Mouse (Mus musculus) right cerebral cortex, postnatal 36 days (tissue): ENCODE measurements at regions not wholly inside any gene's neighbourhood (a gene's known extent, or its start where the extent isn't known, plus 50 kb on each side); places are given as distances from the start of the nearest gene placed in this dataset.

Source experiments
- DNase-seq, 2 experiments: peaks; one replicate each; pipeline ENCODE4 v3.0.0; 2022; ENCODE audit warnings: low spot score in 2 of 2, mixed read lengths in 1 of 2

DNA sequence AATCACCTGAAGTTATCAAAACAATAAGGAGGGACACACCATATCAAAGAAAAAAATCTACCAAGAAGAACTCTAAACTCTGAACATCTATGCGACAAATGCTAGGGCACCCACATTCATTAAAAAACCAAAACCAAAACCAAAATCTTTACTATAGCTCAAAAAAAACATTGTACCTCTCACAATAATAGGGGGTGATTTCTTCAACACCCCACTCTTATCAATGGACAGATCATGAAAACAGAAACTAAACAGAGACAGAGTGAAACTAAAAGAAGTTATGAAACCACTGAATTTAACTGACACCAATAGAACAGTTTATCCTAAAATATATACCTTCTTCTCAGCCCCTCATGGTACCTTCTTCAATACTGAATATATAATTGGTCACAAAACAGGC lies 1314.5 kb upstream of the Gm7489 start:
- no peak for DNase-seq

DNA sequence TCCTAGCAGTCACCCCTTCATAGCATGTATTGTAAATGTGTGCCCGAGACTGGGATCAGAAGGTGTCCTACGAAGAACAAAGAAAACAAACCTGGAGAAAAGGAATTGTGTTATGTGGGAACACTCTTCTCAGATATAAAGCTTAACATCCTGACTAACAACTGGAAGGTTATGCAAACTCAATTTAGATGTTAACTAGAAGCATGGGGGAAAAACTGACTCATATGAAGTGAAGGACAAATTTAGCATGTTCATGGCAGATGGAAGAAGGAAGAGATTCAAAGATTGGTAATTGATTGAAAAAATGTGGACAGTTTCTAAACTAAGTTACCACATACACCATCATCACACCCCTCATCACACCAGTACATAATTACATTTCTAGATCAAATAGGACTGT lies 1307.1 kb upstream of the Gm7489 start:
- no peak for DNase-seq

DNA sequence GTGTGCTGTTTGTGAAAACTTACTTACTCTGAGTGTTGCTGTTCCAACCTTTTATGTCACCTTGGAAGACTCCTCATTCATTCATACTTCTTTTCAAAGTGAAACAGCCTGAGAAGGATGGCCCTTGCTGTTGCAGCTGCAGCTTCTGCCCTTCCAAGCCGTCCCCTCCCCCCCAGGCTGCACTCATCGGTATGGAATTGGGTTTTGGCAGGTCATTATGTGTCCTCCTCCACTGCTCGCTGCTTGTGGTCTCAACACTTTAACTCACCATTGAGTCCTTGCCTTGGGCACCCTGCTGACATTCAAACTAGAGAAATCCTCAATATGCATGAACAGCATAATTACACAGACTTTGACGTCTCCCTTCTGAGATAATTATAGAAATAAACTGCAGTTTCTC lies 1295.3 kb upstream of the Gm7489 start:
- DNase-seq: no peak

DNA sequence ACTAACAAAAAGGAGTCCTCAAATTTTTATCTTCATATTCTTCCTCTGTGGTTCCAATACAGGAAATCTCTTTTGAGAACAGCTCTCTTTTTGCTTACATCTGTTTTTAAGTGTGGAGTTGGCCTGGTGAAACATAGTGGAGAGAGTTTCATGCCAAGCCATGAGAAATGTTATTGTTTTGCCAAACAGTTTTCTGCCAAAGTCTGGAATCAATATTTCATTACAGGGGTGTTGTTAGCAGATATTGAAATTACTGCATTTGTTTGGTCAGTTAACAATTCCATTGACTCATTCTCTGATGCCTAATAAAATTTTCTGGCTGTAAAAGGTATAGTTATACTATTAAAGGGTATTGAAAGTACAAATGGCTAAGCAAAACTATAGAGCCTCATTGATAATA lies 1285.2 kb upstream of the Gm7489 start:
- DNase-seq: no peak

DNA sequence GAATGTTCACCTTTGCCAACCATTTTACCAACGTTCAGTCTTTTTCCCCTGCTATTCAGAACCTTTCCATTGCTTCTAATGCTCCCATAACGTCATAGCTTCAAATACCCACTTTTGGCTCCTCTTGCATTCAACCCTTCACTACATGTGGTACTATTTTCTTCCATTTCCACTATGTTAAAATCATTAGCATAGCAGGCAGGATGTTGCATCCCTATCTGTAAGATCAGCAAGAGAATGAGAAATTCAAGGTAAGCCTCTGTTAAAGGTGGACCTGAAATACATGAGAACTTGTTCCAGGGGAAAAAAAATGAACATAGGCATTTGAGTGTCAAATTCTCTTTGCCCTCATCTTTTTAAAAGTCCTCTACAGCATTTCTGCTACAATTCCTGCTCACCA lies 1284.7 kb upstream of the Gm7489 start:
- no peak for DNase-seq

DNA sequence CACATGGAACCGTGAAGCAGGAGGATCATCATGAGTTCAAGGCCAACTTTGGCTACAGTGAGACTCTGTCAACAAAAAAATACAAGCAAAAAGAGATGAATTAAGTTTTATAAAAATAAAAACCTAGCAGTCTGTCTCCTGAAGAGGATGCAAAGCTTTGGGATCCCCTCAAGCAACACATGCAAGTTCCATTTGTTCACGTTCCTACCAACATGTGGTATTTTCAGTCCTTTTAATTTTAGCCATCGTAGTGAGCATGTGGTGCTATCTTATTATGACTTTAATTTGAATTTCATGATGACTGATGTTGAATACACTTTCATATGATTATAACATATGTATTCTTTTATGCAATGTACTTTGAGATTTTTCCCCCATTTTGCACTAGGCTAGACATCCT lies 1244.9 kb upstream of the Gm7489 start:
- no peak for DNase-seq

DNA sequence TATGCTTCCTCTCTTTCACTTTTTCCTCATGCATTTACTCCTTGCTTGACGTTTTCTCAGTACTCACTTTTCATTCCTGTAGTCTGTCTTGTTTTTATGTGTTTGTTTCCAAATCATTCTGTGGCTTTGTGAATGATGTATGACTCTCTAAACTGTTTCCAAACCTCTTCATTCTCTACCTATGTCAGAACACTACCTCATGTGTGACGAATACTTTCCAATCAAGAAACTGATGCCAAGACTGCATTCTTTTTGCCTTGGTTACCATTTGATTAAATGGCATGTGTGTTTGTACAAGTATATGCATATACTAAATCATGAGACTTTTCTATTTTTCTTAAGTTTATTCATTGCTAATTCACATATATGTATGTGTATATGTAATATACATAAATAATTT lies 1238.7 kb upstream of the Gm7489 start:
- DNase-seq: no peak

DNA sequence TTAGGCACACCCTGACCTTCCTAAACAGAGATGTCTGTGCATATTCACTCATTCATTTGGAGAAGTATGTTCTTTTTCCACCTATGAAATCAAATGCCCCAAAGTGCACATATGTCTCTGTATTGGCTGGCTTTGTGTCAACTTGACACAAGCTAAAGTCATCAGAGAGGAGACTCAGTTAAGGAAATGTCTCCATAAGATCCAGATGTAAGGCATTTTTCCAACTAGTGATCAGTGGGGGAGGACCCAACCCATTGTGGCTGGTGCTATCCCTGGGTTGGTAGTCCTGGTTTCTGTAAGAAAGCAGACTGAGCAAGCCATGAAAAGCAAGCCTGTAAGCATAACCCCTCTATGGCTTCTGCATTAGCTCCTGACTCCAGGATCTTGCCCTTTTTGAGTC lies 1226.8 kb upstream of the Gm7489 start:
- DNase-seq: no peak
